Mouse (Mus musculus) neural tube, embryonic 11.5 days (tissue): ENCODE measurements at regions not wholly inside any gene's neighbourhood (a gene's known extent, or its start where the extent isn't known, plus 50 kb on each side); places are given as distances from the start of the nearest gene placed in this dataset.

ENCODE experiments used
- ATAC-seq: fragments of 200-750 bp; cut with Nextera tagmentation; 2 replicates; pipeline ENCODE4 v1.8.0; 2017; ENCODE audit warnings: moderate number of reproducible peaks, mild to moderate bottlenecking, moderate TSS enrichment, moderate library complexity; ENCODE audit not compliant: insufficient read depth, low FRiP score, low TSS enrichment
- DNase-seq: peaks from one replicate; pipeline ENCODE4 v3.0.0-alpha.2; 2015; ENCODE audit warnings: low spot score
- H3K27ac ChIP-seq: fragments of 300-500 bp; sonication (generic); 2 replicates; pipeline ENCODE4 v1.5.1; 2014; ENCODE audit warnings: low read depth, mild to moderate bottlenecking, low read length
- H3K27me3 ChIP-seq: fragments of 300-500 bp; sonication (generic); 2 replicates; pipeline ENCODE4 v1.6.1; 2014; ENCODE audit warnings: mild to moderate bottlenecking, low read length, mixed read lengths; ENCODE audit not compliant: control insufficient read depth, insufficient read depth
- H3K36me3 ChIP-seq: fragments of 300-500 bp; sonication (generic); 2 replicates; pipeline ENCODE4 v1.6.1; 2014; ENCODE audit warnings: mild to moderate bottlenecking, low read length, moderate library complexity, mixed read lengths; ENCODE audit not compliant: control insufficient read depth, insufficient read depth
- H3K4me1 ChIP-seq: fragments of 300-500 bp; sonication (generic); 2 replicates; pipeline ENCODE4 v1.6.1; 2014; ENCODE audit warnings: low read length, mixed read lengths; ENCODE audit not compliant: control insufficient read depth, insufficient read depth
- H3K4me2 ChIP-seq: fragments of 300-500 bp; sonication (generic); 2 replicates; pipeline ENCODE4 v1.6.1; 2014; ENCODE audit warnings: low read depth, mild to moderate bottlenecking, moderate library complexity
- H3K4me3 ChIP-seq: fragments of 300-500 bp; sonication (generic); 2 replicates; pipeline ENCODE4 v1.5.1; 2014; ENCODE audit warnings: low read depth, low read length
- H3K9ac ChIP-seq: fragments of 300-500 bp; sonication (generic); 2 replicates; pipeline ENCODE4 v1.6.1; 2014; ENCODE audit warnings: mild to moderate bottlenecking, low read length
- H3K9me3 ChIP-seq: fragments of 300-500 bp; sonication (generic); 2 replicates; pipeline ENCODE4 v1.6.1; 2016; ENCODE audit warnings: low read length; ENCODE audit not compliant: control insufficient read depth
- WGBS: fragments of 180-500 bp; shearing (Covaris S2); extraction: QIAGEN DNeasy Blood & Tissue Kit; methylation state at CpG from one replicate; pipeline ENCODE4 v1.1.7; 2014; 5-methylcytosine and 5-hydroxymethylcytosine counted together

- H3K4me3 ChIP-seq, result no peak overlapping the region
- H3K27me3 ChIP-seq, result no peaks in the 10 kb centered on the region
- H3K4me2 ChIP-seq, result no peak overlapping the region
- WGBS, result 56% methylated on average over 3 of the region's 3 CpGs
- H3K9ac ChIP-seq, result no peak overlapping the region
- DNase-seq (no peak), ATAC-seq (no peak)
- H3K36me3 ChIP-seq, result no peaks in the 10 kb centered on the region
- no peaks in the 10 kb centered on the region for H3K4me1 ChIP-seq
- H3K9me3 ChIP-seq, result no peaks in the 10 kb centered on the region
- no peak overlapping the region for H3K27ac ChIP-seq
Measured at GRCm38 (mm10) chr4:9935949-9936348, 938.3 kb upstream of the 2610301B20Rik start.

GRCm38 (mm10) chr4:9951441-9951840 lies 922.9 kb upstream of the 2610301B20Rik start:
- no peaks in the 10 kb centered on the region for H3K36me3 ChIP-seq
- H3K9ac ChIP-seq, result no peak overlapping the region
- H3K27me3 ChIP-seq, result no peaks in the 10 kb centered on the region
- no peak overlapping the region for H3K4me2 ChIP-seq
- H3K4me1 ChIP-seq, result no peaks in the 10 kb centered on the region
- ATAC-seq, result no peak
- no peak overlapping the region for H3K27ac ChIP-seq
- no peaks in the 10 kb centered on the region for H3K9me3 ChIP-seq
- no peak for DNase-seq
- H3K4me3 ChIP-seq, result no peak overlapping the region
- 89% methylated on average over 4 of the region's 4 CpGs for WGBS

GRCm38 (mm10) chr4:9974631-9975030 lies 899.7 kb upstream of the 2610301B20Rik start:
- Histone ChIP-seq H3K4me3 (no peak overlapping the region), H3K36me3 (no peaks in the 10 kb centered on the region), H3K27me3 (no peaks in the 10 kb centered on the region), H3K9me3 (no peaks in the 10 kb centered on the region), H3K27ac (no peak overlapping the region), H3K9ac (no peak overlapping the region), H3K4me1 (no peaks in the 10 kb centered on the region), H3K4me2 (no peak overlapping the region)
- no peak for ATAC-seq
- DNase-seq, result no peak

- DNase-seq, result no peak
- Histone ChIP-seq H3K27ac (no peak overlapping the region), H3K4me1 (no peaks in the 10 kb centered on the region), H3K36me3 (no peaks in the 10 kb centered on the region), H3K9me3 (no peaks in the 10 kb centered on the region), H3K27me3 (no peaks in the 10 kb centered on the region), H3K4me3 (no peak overlapping the region), H3K4me2 (no peak overlapping the region), H3K9ac (no peak overlapping the region)
- ATAC-seq, result no peak
- WGBS, result 86% methylated on average over 3 of the region's 3 CpGs
Measured at GRCm38 (mm10) chr4:9981354-9982040, 892.8 kb upstream of the 2610301B20Rik start.

- no peaks in the 10 kb centered on the region for H3K27me3 ChIP-seq
- 76% methylated on average over 7 of the region's 7 CpGs for whole genome bisulfite sequencing
- H3K36me3 ChIP-seq, result no peaks in the 10 kb centered on the region
- H3K4me1 ChIP-seq, result no peaks in the 10 kb centered on the region
- no peak for ATAC-seq
- no peak overlapping the region for H3K9ac ChIP-seq
- H3K27ac ChIP-seq, result no peak overlapping the region
- no peak overlapping the region for H3K4me2 ChIP-seq
- no peak overlapping the region for H3K4me3 ChIP-seq
- H3K9me3 ChIP-seq, result no peaks in the 10 kb centered on the region
- no peak for DNase-seq
Measured at GRCm38 (mm10) chr4:9982786-9983525, 891.3 kb upstream of the 2610301B20Rik start.

GRCm38 (mm10) chr4:9993871-9994270 lies 880.4 kb upstream of the 2610301B20Rik start:
- 30% methylated on average over 1 of the region's 1 CpGs for WGBS

GRCm38 (mm10) chr4:9994466-9994865 lies 879.8 kb upstream of the 2610301B20Rik start:
- H3K9ac ChIP-seq, result no peak overlapping the region
- H3K27ac ChIP-seq, result no peak overlapping the region
- DNase-seq (no peak), ATAC-seq (no peak)
- 78% methylated on average over 1 of the region's 1 CpGs for WGBS
- no peaks in the 10 kb centered on the region for H3K4me1 ChIP-seq
- no peaks in the 10 kb centered on the region for H3K36me3 ChIP-seq
- H3K4me2 ChIP-seq, result no peak overlapping the region
- no peaks in the 10 kb centered on the region for H3K27me3 ChIP-seq
- no peak overlapping the region for H3K4me3 ChIP-seq
- H3K9me3 ChIP-seq, result no peaks in the 10 kb centered on the region

More at GRCm38 (mm10) chr4:9993871-9994270, 880.4 kb upstream of the 2610301B20Rik start:
- Histone ChIP-seq H3K36me3 (no peaks in the 10 kb centered on the region), H3K27ac (no peak overlapping the region), H3K9me3 (no peaks in the 10 kb centered on the region), H3K27me3 (no peaks in the 10 kb centered on the region), H3K9ac (no peak overlapping the region), H3K4me2 (no peak overlapping the region), H3K4me3 (no peak overlapping the region), H3K4me1 (no peaks in the 10 kb centered on the region)
- DNase-seq (no peak), ATAC-seq (no peak)

- DNase-seq (no peak), ATAC-seq (no peak)
- Histone ChIP-seq H3K4me3 (no peak overlapping the region), H3K27ac (no peak overlapping the region), H3K36me3 (no peaks in the 10 kb centered on the region), H3K4me2 (no peak overlapping the region), H3K9me3 (no peaks in the 10 kb centered on the region), H3K9ac (no peak overlapping the region), H3K4me1 (no peaks in the 10 kb centered on the region), H3K27me3 (no peaks in the 10 kb centered on the region)
Measured at GRCm38 (mm10) chr4:10030316-10030715, 844.0 kb upstream of the 2610301B20Rik start.

- WGBS, result 34% methylated on average over 3 of the region's 3 CpGs
- DNase-seq, result no peak
Measured at GRCm38 (mm10) chr4:10031764-10032163, 842.5 kb upstream of the 2610301B20Rik start.

More at GRCm38 (mm10) chr4:10031764-10032163, 842.5 kb upstream of the 2610301B20Rik start:
- Histone ChIP-seq H3K27ac (no peak overlapping the region), H3K27me3 (no peaks in the 10 kb centered on the region), H3K4me2 (no peak overlapping the region), H3K4me3 (no peak overlapping the region), H3K36me3 (no peaks in the 10 kb centered on the region), H3K9ac (no peak overlapping the region), H3K4me1 (no peaks in the 10 kb centered on the region), H3K9me3 (no peaks in the 10 kb centered on the region)
- ATAC-seq, result no peak
